Mouse (Mus musculus) liver, embryonic 15.5 days (tissue): ENCODE measurements around the gene Crip3. TPM values are rescaled to one million over a fixed set of nuclear protein-coding genes. Genes with fewer than 3 reads are reported as not detected.
A peak's percentile ranks its signal among the peaks of the same experiment; 100 is the strongest.

Experiments
- ATAC-seq: fragments of 200-750 bp; cut with Nextera tagmentation; 2 replicates; pipeline ENCODE4 v1.8.0; 2017; ENCODE audit warnings: moderate number of reproducible peaks, mild to moderate bottlenecking, moderate library complexity; ENCODE audit not compliant: insufficient read depth
- H3K27ac ChIP-seq: fragments of 300-500 bp; sonication (generic); replicated peaks from 2 replicates; pipeline ENCODE4 v1.5.1; 2015; ENCODE audit warnings: mild to moderate bottlenecking, inconsistent platforms
- H3K27me3 ChIP-seq: fragments of 300-500 bp; sonication (generic); 2 replicates; pipeline ENCODE4 v1.6.1; 2015; ENCODE audit warnings: mild to moderate bottlenecking, inconsistent platforms
- H3K36me3 ChIP-seq: fragments of 300-500 bp; sonication (generic); replicated peaks from 2 replicates; pipeline ENCODE4 v1.6.1; 2015; ENCODE audit warnings: moderate library complexity, mild to moderate bottlenecking, inconsistent platforms
- H3K4me1 ChIP-seq: fragments of 300-500 bp; sonication (generic); replicated peaks from 2 replicates; pipeline ENCODE4 v1.6.1; 2015; ENCODE audit warnings: inconsistent platforms
- H3K4me2 ChIP-seq: fragments of 300-500 bp; sonication (generic); 2 replicates; pipeline ENCODE4 v1.6.1; 2015; ENCODE audit warnings: moderate library complexity, mild to moderate bottlenecking, inconsistent platforms
- H3K4me3 ChIP-seq: fragments of 300-500 bp; sonication (generic); replicated peaks from 2 replicates; pipeline ENCODE4 v1.5.1; 2015; ENCODE audit warnings: mild to moderate bottlenecking, inconsistent platforms
- H3K9ac ChIP-seq: fragments of 300-500 bp; sonication (generic); 2 replicates; pipeline ENCODE4 v1.6.1; 2015; ENCODE audit warnings: moderate library complexity, mild to moderate bottlenecking, inconsistent platforms
- H3K9me3 ChIP-seq: fragments of 300-500 bp; sonication (generic); replicated peaks from 2 replicates; pipeline ENCODE4 v1.6.1; 2016; ENCODE audit warnings: inconsistent platforms
- WGBS: fragments of 180-500 bp; shearing (Covaris S2); methylation state at CpG from one replicate; pipeline ENCODE4 v1.1.7; 2015; ENCODE audit warnings: mixed read lengths; ENCODE audit not compliant: insufficient replicate concordance; 5-methylcytosine and 5-hydroxymethylcytosine counted together
- polyA plus RNA-seq: library from polyadenylated mRNA; unstranded; fragments of >200 nt; fragmentation: Nextera tagmentation; extraction: Ambion mirVana; gene quantifications from 2 replicates; pipeline ENCODE4 v1.2.1, GENCODE M21; 2015

The Crip3 gene
- polyA plus RNA-seq, 1 experiment from 2014 or later: not detected

- no peaks in the 10 kb centered on the region for H3K9me3 ChIP-seq
- H3K36me3 ChIP-seq: no peaks in the 10 kb centered on the region
- H3K27me3 ChIP-seq: peaks cover 95% of the 10 kb centered on the region
- 4% methylated on average over 10 of the region's 10 CpGs for WGBS
- no peak overlapping the region for H3K9ac ChIP-seq
- no peak overlapping the region for H3K27ac ChIP-seq
- H3K4me2 ChIP-seq: no peak overlapping the region
- H3K4me1 ChIP-seq: peaks cover 19% of the 10 kb centered on the region
- ATAC-seq: no peak
- no peak overlapping the region for H3K4me3 ChIP-seq
These were observed 29.1 kb downstream of the Crip3 start for GRCm38 (mm10) chr17:46457791-46458190.

GRCm38 (mm10) chr17:46458439-46458838, 29.7 kb downstream of the Crip3 start:
- H3K4me1 ChIP-seq: peaks cover 18% of the 10 kb centered on the region
- no peak for ATAC-seq
- 33% methylated on average over 3 of the region's 3 CpGs for WGBS
- no peak overlapping the region for H3K9ac ChIP-seq
- no peak overlapping the region for H3K27ac ChIP-seq
- H3K36me3 ChIP-seq: no peaks in the 10 kb centered on the region
- H3K9me3 ChIP-seq: no peaks in the 10 kb centered on the region
- no peak overlapping the region for H3K4me2 ChIP-seq
- H3K27me3 ChIP-seq: peaks cover 89% of the 10 kb centered on the region
- no peak overlapping the region for H3K4me3 ChIP-seq

- Histone ChIP-seq H3K27me3 (peaks cover 74% of the 10 kb centered on the region), H3K9ac (no peak overlapping the region), H3K4me2 (peak overlapping the region; percentile 32; the same call in 1 of the 2 replicates), H3K36me3 (no peaks in the 10 kb centered on the region), H3K4me3 (no peak overlapping the region; the same call in 1 of the 2 replicates), H3K27ac (no peak overlapping the region), H3K4me1 (0 out of 2 replicates have a peak, but pooled peaks cover 2% of the 10 kb centered on the region), H3K9me3 (no peaks in the 10 kb centered on the region)
- ATAC-seq: no peak
- under 1% methylated on average over 32 of the region's 32 CpGs for WGBS
These were observed 31.9 kb downstream of the Crip3 start for GRCm38 (mm10) chr17:46460673-46461072.

GRCm38 (mm10) chr17:46461347-46461746, 32.6 kb downstream of the Crip3 start:
- ATAC-seq: no peak
- peaks cover 71% of the 10 kb centered on the region for H3K27me3 ChIP-seq
- H3K9ac ChIP-seq: no peak overlapping the region
- no peaks in the 10 kb centered on the region for H3K4me1 ChIP-seq
- WGBS: 9% methylated on average over 8 of the region's 8 CpGs
- H3K36me3 ChIP-seq: no peaks in the 10 kb centered on the region
- no peak overlapping the region for H3K4me3 ChIP-seq
- H3K27ac ChIP-seq: no peak overlapping the region
- H3K4me2 ChIP-seq: peak overlapping the region; percentile 32; the same call in 1 of the 2 replicates
- H3K9me3 ChIP-seq: no peaks in the 10 kb centered on the region

- no peak overlapping the region for H3K4me2 ChIP-seq
These were observed 33.5 kb downstream of the Crip3 start for GRCm38 (mm10) chr17:46462226-46462625.

GRCm38 (mm10) chr17:46467830-46468229, 39.1 kb downstream of the Crip3 start:
- Histone ChIP-seq H3K9me3 (no peaks in the 10 kb centered on the region), H3K27me3 (peaks cover 13% of the 10 kb centered on the region; the same call in 1 of the 2 replicates), H3K36me3 (no peaks in the 10 kb centered on the region), H3K4me2 (no peak overlapping the region), H3K9ac (no peak overlapping the region), H3K27ac (no peak overlapping the region), H3K4me3 (no peak overlapping the region), H3K4me1 (no peaks in the 10 kb centered on the region)
- ATAC-seq: no peak
- WGBS: 67% methylated on average over 9 of the region's 9 CpGs

More at GRCm38 (mm10) chr17:46462226-46462625, 33.5 kb downstream of the Crip3 start:
- Histone ChIP-seq H3K9me3 (no peaks in the 10 kb centered on the region), H3K4me3 (no peak overlapping the region), H3K27me3 (peaks cover 64% of the 10 kb centered on the region), H3K36me3 (no peaks in the 10 kb centered on the region), H3K4me1 (no peaks in the 10 kb centered on the region), H3K27ac (no peak overlapping the region), H3K9ac (no peak overlapping the region)
- ATAC-seq: no peak; the same call in 1 of the 2 replicates
- 53% methylated on average over 5 of the region's 5 CpGs for WGBS

GRCm38 (mm10) chr17:46476601-46477000, 47.9 kb downstream of the Crip3 start:
- Histone ChIP-seq H3K4me3 (no peak overlapping the region), H3K9ac (no peak overlapping the region), H3K4me1 (no peaks in the 10 kb centered on the region), H3K27ac (no peak overlapping the region), H3K27me3 (peaks cover 19% of the 10 kb centered on the region), H3K4me2 (no peak overlapping the region), H3K9me3 (no peaks in the 10 kb centered on the region), H3K36me3 (no peaks in the 10 kb centered on the region)
- ATAC-seq: no peak
- 51% methylated on average over 8 of the region's 8 CpGs for WGBS

- Histone ChIP-seq H3K27me3 (peaks cover 25% of the 10 kb centered on the region), H3K4me2 (no peak overlapping the region), H3K9me3 (no peaks in the 10 kb centered on the region), H3K9ac (no peak overlapping the region), H3K4me1 (no peaks in the 10 kb centered on the region), H3K27ac (no peak overlapping the region), H3K4me3 (no peak overlapping the region), H3K36me3 (no peaks in the 10 kb centered on the region)
- WGBS: 78% methylated on average over 15 of the region's 15 CpGs
- ATAC-seq: no peak
These were observed 48.6 kb downstream of the Crip3 start for GRCm38 (mm10) chr17:46477286-46477685.

Other genes starting within 250 kb of the Crip3 start
- gene Polh, start 226.3 kb upstream of the Crip3 start, polyA plus RNA-seq: 15.8 and 17.1 TPM in 2 replicates
- 14.4 and 15.2 TPM in 2 replicates for gene Xpo5, start 226.1 kb upstream of the Crip3 start, polyA plus RNA-seq
- 29.0 and 30.6 TPM in 2 replicates for gene Polr1c, start 180.9 kb upstream of the Crip3 start, polyA plus RNA-seq
- gene Yipf3, start 180.8 kb upstream of the Crip3 start, polyA plus RNA-seq: 44.2 and 59.9 TPM in 2 replicates
- 0.08 TPM in 1 of 2 replicates, not detected in the other for gene Lrrc73, start 175.4 kb upstream of the Crip3 start, polyA plus RNA-seq
- 9.8 and 10.5 TPM in 2 replicates for gene Tjap1, start 145.9 kb upstream of the Crip3 start, polyA plus RNA-seq
- 0.24 TPM in 1 of 2 replicates, not detected in the other for gene Dlk2, start 131.5 kb upstream of the Crip3 start, polyA plus RNA-seq
- 1.8 and 2.0 TPM in 2 replicates for gene Abcc10, start 100.6 kb upstream of the Crip3 start, polyA plus RNA-seq
- 1.5 and 1.7 TPM in 2 replicates for gene Zfp318, start 45.2 kb upstream of the Crip3 start, polyA plus RNA-seq
- gene Slc22a7, start 9.5 kb downstream of the Crip3 start, polyA plus RNA-seq: not detected in 2 replicates
- 0.01 TPM in 2 replicates for gene Ttbk1, start 58.7 kb downstream of the Crip3 start, polyA plus RNA-seq
- gene Dnph1, start 67.8 kb downstream of the Crip3 start, polyA plus RNA-seq: 17.5 and 17.7 TPM in 2 replicates
- 0.50 and 0.51 TPM in 2 replicates for gene Cul9, start 117.5 kb downstream of the Crip3 start, polyA plus RNA-seq
- 2.2 and 3.1 TPM in 2 replicates for gene Srf, start 127.2 kb downstream of the Crip3 start, polyA plus RNA-seq
- gene Ptk7, start 200.6 kb downstream of the Crip3 start, polyA plus RNA-seq: 7.8 and 9.1 TPM in 2 replicates
- gene Klc4, start 217.1 kb downstream of the Crip3 start, polyA plus RNA-seq: 9.3 and 10.3 TPM in 2 replicates
- gene Mrpl2, start 217.3 kb downstream of the Crip3 start, polyA plus RNA-seq: 67.9 and 69.4 TPM in 2 replicates
- 9.7 and 11.5 TPM in 2 replicates for gene Cul7, start 221.4 kb downstream of the Crip3 start, polyA plus RNA-seq
- gene Rrp36, start 245.4 kb downstream of the Crip3 start, polyA plus RNA-seq: 21.5 and 22.6 TPM in 2 replicates
- gene Mea1, start 249.9 kb downstream of the Crip3 start, polyA plus RNA-seq: 55.1 and 56.7 TPM in 2 replicates